Mouse (Mus musculus) G1E (cell line): ENCODE results near the gene Lamtor5. TPM values are rescaled to one million over a fixed set of nuclear protein-coding genes. Genes with fewer than 3 reads are reported as not detected.

Experiments used
- ATAC-seq: 2 replicates; pipeline ENCODE4 v1.8.0; 2016; ENCODE audit warnings: mild to moderate bottlenecking; ENCODE audit not compliant: insufficient number of reproducible peaks, poor library complexity, low FRiP score, severe bottlenecking; ENCODE audit errors: extremely low read depth
- DNase-seq: peaks from one replicate; pipeline ENCODE4 v3.0.0; 2012; ENCODE audit warnings: low spot score
- H3K27me3 ChIP-seq: 2 replicates; pipeline ENCODE4 v1.6.1; 2012; ENCODE audit warnings: mild to moderate bottlenecking, low read length, inconsistent platforms; ENCODE audit not compliant: insufficient read depth
- H3K36me3 ChIP-seq: replicated peaks from 2 replicates; pipeline ENCODE3; 2012; ENCODE audit warnings: mild to moderate bottlenecking, inconsistent platforms
- H3K4me1 ChIP-seq: 2 replicates; pipeline ENCODE4 v1.6.1; 2012; ENCODE audit warnings: low read depth, low read length, inconsistent platforms, mixed read lengths; ENCODE audit not compliant: insufficient read depth
- H3K4me3 ChIP-seq: 2 replicates; pipeline ENCODE4 v1.5.1; 2012; ENCODE audit warnings: low read depth, mild to moderate bottlenecking, inconsistent platforms, low read length, moderate library complexity, mixed read lengths
- H3K9me3 ChIP-seq: replicated peaks from 2 replicates; pipeline ENCODE4 v1.6.1; 2012; ENCODE audit warnings: inconsistent platforms
- CTCF ChIP-seq: IDR thresholded peaks from 2 replicates; pipeline ENCODE4 v1.5.1; 2012; ENCODE audit warnings: low read depth, low read length, inconsistent platforms, mixed read lengths
- GATA1 ChIP-seq: IDR thresholded peaks from 2 replicates; pipeline ENCODE4 v1.6.1; 2012; ENCODE audit warnings: borderline replicate concordance, low read length, inconsistent platforms, mixed read lengths
- GATA2 ChIP-seq: IDR thresholded peaks from 2 replicates; pipeline ENCODE4 v1.6.1; 2012; ENCODE audit warnings: low read depth, low read length, inconsistent platforms, borderline replicate concordance
- POLR2AphosphoS5 ChIP-seq: IDR thresholded peaks from 2 replicates; pipeline ENCODE4 v1.6.1; 2012; ENCODE audit warnings: low read depth, low read length, inconsistent platforms; ENCODE audit not compliant: insufficient replicate concordance
- TAL1 ChIP-seq: conservative IDR thresholded peaks from 2 replicates; pipeline ENCODE4 v1.6.1; 2012; ENCODE audit warnings: low read depth, low read length, inconsistent platforms, mixed read lengths
- polyA plus RNA-seq: library from polyadenylated mRNA; stranded (reverse); fragments of >175 nt; gene quantifications from 2 replicates; pipeline ENCODE4 v1.2.3, GENCODE M21; 2012
- total RNA-seq, 2 experiments: library from RNA; stranded (forward) in 1 of 2; stranded (reverse) in 1 of 2; fragments of 200-1000 nt in 1 of 2; fragments of >200 nt in 1 of 2; fragmentation: Nextera tagmentation in 1 of 2; gene quantifications; 2 replicates each; pipeline ENCODE4 v1.2.3; 2014 to 2017

The Lamtor5 gene
- total and polyA plus RNA-seq, 3 experiments = 26.8 to 91.4 (median 50.3) TPM

DNA sequence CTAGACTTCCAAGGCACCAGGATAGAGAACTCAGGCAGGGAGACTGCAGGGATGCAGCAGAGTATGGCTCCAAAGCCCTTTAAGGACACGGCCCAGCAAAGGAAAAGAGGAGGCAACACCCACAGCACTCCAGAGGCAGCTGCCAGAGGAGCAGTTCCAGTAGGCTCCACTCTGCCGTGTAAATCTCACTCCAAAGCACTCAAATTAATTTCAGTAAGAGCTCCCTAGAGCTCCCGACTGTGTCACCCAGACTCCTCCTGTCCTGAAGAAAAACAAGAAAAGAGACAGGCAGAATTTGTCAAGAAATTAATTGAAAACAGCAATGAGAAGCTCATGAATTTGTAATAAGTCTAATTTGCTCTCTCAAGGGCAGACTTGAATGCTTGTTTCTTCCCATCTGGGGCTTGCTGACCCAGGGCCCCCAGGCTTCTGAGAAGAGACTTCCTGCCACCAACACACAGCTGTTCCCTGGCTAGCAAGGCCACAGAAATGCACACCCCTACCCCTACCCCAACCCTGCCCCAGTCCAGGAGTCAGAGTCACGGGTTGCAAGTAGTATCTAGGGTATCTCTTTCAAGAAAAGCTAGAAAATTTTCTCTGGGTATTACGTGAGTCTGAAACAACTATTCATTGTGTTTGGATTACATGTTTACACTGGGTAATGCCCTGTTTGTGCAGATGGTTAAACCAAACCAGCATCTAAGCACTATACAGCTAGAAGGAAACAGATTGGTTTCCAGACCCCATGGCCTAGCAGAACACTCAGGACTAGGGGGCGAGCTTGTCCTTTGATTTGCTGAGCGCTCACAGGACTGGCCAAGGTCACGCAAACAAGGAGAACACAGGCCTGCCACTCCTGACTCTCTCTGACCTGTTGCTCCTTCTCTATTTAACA, 17.5 kb upstream of the Lamtor5 start:
- Histone ChIP-seq H3K4me3 (no peak overlapping the region), H3K27me3 (peaks cover 26% of the 10 kb centered on the region), H3K9me3 (no peaks in the 10 kb centered on the region), H3K4me1 (no peaks in the 10 kb centered on the region), H3K36me3 (no peaks in the 10 kb centered on the region)
- ATAC-seq = no peak
- DNase-seq = no peak
- TF ChIP-seq TAL1 = no peak
- no peak for TF ChIP-seq GATA2
- TF ChIP-seq GATA1 = no peak
- no peak for TF ChIP-seq POLR2AphosphoS5
- no peak for TF ChIP-seq CTCF

- no peak for ATAC-seq
- DNase-seq = no peak
- no peaks in the 10 kb centered on the region for H3K36me3 ChIP-seq
- no peaks in the 10 kb centered on the region for H3K9me3 ChIP-seq
- TF ChIP-seq GATA1 (no peak), POLR2AphosphoS5 (no peak), CTCF (no peak), GATA2 (no peak), TAL1 (no peak)
- peaks cover 28% of the 10 kb centered on the region for H3K27me3 ChIP-seq
- no peak overlapping the region for H3K4me3 ChIP-seq
- H3K4me1 ChIP-seq = no peaks in the 10 kb centered on the region
These were observed 16.9 kb upstream of the Lamtor5 start for GRCm38 (mm10) chr3:107261851-107262165.

DNA sequence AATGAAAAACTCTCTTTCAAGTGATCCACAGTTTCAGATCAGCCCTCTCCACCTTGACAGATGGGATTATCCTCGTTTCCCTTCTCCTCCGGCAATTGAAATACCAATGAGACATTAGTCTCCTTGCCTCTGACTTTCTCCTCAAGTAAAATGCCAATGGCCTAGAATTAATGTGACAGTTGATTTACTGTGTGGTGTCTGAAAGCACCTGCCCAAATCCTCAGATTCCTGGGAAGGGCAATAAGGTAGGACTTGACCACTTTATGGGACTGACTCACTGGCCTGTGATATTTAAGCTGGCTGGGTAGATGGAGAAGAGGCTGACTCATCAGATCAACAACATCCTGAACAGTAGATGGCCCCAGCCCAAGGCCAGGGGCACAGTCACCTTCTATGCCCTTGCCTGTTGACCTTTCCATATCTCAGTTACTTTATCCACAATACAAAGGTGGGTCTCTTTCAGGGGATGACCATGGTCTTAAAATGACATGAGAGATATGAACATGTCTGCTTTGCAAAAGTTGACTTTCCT, 11.8 kb upstream of the Lamtor5 start:
- DNase-seq = no peak
- no peak for ATAC-seq

DNA sequence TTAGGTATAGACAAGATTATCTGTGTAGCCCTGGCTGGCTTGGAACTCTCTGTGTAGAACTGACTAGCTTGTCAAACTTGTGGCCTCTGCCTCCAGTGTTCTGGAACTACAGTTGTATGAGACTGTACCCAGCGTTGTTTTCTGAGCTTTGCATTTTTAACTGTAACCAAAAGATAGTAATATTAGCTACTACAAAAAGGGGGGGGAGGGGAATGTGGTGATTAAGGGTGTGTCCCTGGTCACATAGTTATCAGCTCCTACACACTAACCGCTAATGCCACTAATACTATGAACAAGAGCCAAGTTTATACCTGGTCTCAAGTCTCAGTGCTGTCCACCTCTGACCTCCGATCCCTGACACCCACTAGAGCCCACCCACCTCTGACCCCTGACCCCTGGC, 6.2 kb upstream of the Lamtor5 start:
- no peaks in the 10 kb centered on the region for H3K9me3 ChIP-seq
- H3K4me3 ChIP-seq = no peak overlapping the region; the same call in 1 of the 2 replicates
- no peaks in the 10 kb centered on the region for H3K36me3 ChIP-seq
- TF ChIP-seq GATA2 (no peak), GATA1 (no peak), POLR2AphosphoS5 (no peak), CTCF (no peak), TAL1 (no peak)
- ATAC-seq (no peak), DNase-seq (no peak)
- peaks cover 10% of the 10 kb centered on the region for H3K4me1 ChIP-seq
- peaks cover 23% of the 10 kb centered on the region for H3K27me3 ChIP-seq

More for the DNA sequence above, 11.8 kb upstream of the Lamtor5 start:
- Histone ChIP-seq H3K4me3 (no peak overlapping the region), H3K27me3 (peaks cover 36% of the 10 kb centered on the region), H3K36me3 (no peaks in the 10 kb centered on the region), H3K4me1 (no peaks in the 10 kb centered on the region), H3K9me3 (no peaks in the 10 kb centered on the region)
- TF ChIP-seq POLR2AphosphoS5 = no peak
- TF ChIP-seq TAL1 = no peak
- TF ChIP-seq CTCF = no peak
- no peak for TF ChIP-seq GATA2
- no peak for TF ChIP-seq GATA1

GRCm38 (mm10) chr3:107273820-107274219, 4.8 kb upstream of the Lamtor5 start:
- TF ChIP-seq CTCF = peak; percentile 66
- TF ChIP-seq POLR2AphosphoS5 = no peak
- peaks cover 18% of the 10 kb centered on the region for H3K4me1 ChIP-seq
- no peaks in the 10 kb centered on the region for H3K36me3 ChIP-seq
- ATAC-seq = peak; percentile 67
- H3K4me3 ChIP-seq = no peak overlapping the region
- peaks cover 14% of the 10 kb centered on the region for H3K27me3 ChIP-seq
- no peaks in the 10 kb centered on the region for H3K9me3 ChIP-seq
- peak; percentile 27 for DNase-seq

DNA sequence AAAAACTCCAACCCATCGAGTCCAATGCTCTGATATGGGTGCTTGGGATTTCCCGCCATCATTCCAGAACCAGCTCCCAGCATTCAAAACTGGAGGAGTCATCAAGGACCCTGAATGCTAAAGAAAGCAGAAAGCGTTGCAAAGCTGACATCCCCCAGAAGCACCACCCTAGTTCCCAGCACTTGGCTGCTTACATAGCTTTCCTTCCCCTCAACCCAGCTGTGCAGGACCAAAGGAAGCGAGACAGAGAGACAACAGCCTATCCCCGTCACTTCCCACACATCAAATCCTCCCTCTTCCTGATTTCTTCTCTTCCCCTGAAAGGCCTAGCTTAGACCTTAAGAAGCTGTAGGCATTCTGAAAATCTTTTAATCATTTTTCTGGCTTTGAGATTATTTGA, 3.3 kb upstream of the Lamtor5 start:
- DNase-seq (no peak), ATAC-seq (no peak)
- TF ChIP-seq GATA1 (no peak), CTCF (no peak), GATA2 (no peak), TAL1 (no peak), POLR2AphosphoS5 (no peak)
- peaks cover 22% of the 10 kb centered on the region for H3K4me1 ChIP-seq
- H3K4me3 ChIP-seq = no peak overlapping the region
- H3K27me3 ChIP-seq = peaks cover 4% of the 10 kb centered on the region; the same call in 1 of the 2 replicates
- H3K36me3 ChIP-seq = peaks cover 3% of the 10 kb centered on the region
- H3K9me3 ChIP-seq = no peaks in the 10 kb centered on the region
